Mouse (Mus musculus) kidney, embryonic 14.5 days (tissue): ENCODE measurements around the gene Fndc3b. TPM values are rescaled to one million over a fixed set of nuclear protein-coding genes. Genes with fewer than 3 reads are reported as not detected.

Experiments
- ATAC-seq: fragments of 200-750 bp; cut with Nextera tagmentation; 2 replicates; pipeline ENCODE4 v1.8.0; 2017; ENCODE audit warnings: moderate number of reproducible peaks, mild to moderate bottlenecking, moderate TSS enrichment, moderate library complexity; ENCODE audit not compliant: low FRiP score, low TSS enrichment
- H3K27ac ChIP-seq: fragments of 300-500 bp; sonication (generic); 2 replicates; pipeline ENCODE4 v1.5.1; 2014; ENCODE audit warnings: low read depth, mild to moderate bottlenecking, low read length, moderate library complexity, mixed read lengths
- H3K27me3 ChIP-seq: fragments of 300-500 bp; sonication (generic); 2 replicates; pipeline ENCODE4 v1.6.1; 2014; ENCODE audit warnings: mild to moderate bottlenecking, low read length; ENCODE audit not compliant: control insufficient read depth, insufficient read depth
- H3K36me3 ChIP-seq: fragments of 300-500 bp; sonication (generic); 2 replicates; pipeline ENCODE4 v1.6.1; 2014; ENCODE audit warnings: low read length, mixed read lengths; ENCODE audit not compliant: control insufficient read depth, insufficient read depth
- H3K4me1 ChIP-seq: fragments of 300-500 bp; sonication (generic); 2 replicates; pipeline ENCODE4 v1.6.1; 2014; ENCODE audit warnings: low read length, mixed read lengths; ENCODE audit not compliant: control insufficient read depth, insufficient read depth
- H3K4me2 ChIP-seq: fragments of 300-500 bp; sonication (generic); replicated peaks from 2 replicates; pipeline ENCODE4 v1.6.1; 2014; ENCODE audit warnings: low read depth, mild to moderate bottlenecking, low read length
- H3K4me3 ChIP-seq: fragments of 300-500 bp; sonication (generic); 2 replicates; pipeline ENCODE4 v1.5.1; 2014; ENCODE audit warnings: mild to moderate bottlenecking, low read length
- H3K9ac ChIP-seq: fragments of 300-500 bp; sonication (generic); 2 replicates; pipeline ENCODE4 v1.6.1; 2014; ENCODE audit warnings: low read depth, mild to moderate bottlenecking, low read length, moderate library complexity
- H3K9me3 ChIP-seq: fragments of 300-500 bp; sonication (generic); 2 replicates; pipeline ENCODE4 v1.6.1; 2016; ENCODE audit warnings: low read length; ENCODE audit not compliant: control insufficient read depth
- WGBS: fragments of 180-500 bp; shearing (Covaris S2); extraction: QIAGEN DNeasy Blood & Tissue Kit; methylation state at CpG from one replicate; pipeline ENCODE4 v1.1.7; 2014; 5-methylcytosine and 5-hydroxymethylcytosine counted together
- polyA plus RNA-seq: library from polyadenylated mRNA; unstranded; fragments of >200 nt; fragmentation: Nextera tagmentation; extraction: Ambion mirVana; gene quantifications from 2 replicates; pipeline ENCODE4 v1.2.1, GENCODE M21; 2014

Fndc3b gene
- polyA plus RNA-seq, 1 experiment from 2014 or later: 28.7 TPM

DNA sequence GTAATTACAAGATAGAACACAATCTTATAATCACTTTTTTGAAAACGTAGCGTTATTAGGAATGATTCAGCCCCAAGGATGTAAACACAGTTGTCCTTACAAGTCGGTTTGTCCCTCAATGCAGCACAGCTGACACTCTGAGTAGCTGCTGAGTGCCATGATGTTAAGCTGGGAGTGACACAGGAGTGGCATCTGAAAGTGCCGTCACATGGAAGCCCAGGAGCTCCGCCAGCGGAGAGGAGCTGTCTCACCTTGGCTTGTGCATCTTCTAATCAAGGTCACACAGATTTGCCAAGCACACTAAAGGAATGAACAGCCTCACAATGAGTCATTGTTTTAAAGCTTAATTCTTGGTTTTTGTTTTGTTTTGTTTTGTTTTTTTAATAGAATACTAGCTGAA is 68.7 kb downstream of the Fndc3b start:
- Histone ChIP-seq H3K9ac (no peak overlapping the region), H3K36me3 (peaks cover 28% of the 10 kb centered on the region), H3K9me3 (no peaks in the 10 kb centered on the region), H3K27me3 (no peaks in the 10 kb centered on the region), H3K4me3 (no peak overlapping the region), H3K4me1 (peaks cover 16% of the 10 kb centered on the region), H3K27ac (no peak overlapping the region), H3K4me2 (no peak overlapping the region)
- ATAC-seq: no peak
- 92% methylated on average over 6 of the region's 6 CpGs for WGBS

DNA sequence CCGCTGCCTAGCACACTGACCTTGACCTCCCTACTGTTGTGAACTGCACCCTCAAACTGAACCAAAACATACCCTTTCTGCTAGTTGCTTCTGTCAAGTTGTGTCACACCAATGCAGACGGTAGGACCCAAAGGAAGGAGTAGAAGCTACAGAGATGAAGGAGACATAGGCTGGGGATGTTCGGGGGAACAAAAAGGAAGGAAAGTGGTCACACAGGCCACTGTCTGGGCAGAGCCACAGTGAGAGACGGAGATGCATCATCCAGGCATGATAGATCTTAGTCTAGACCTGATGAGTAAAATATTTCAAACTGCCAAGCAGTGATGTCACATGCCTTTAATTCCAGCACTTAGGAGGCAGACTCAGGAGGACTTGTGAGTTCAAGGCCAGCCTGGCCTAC is 71.4 kb downstream of the Fndc3b start:
- H3K27ac ChIP-seq: no peak overlapping the region
- no peaks in the 10 kb centered on the region for H3K27me3 ChIP-seq
- 0 out of 2 replicates have a peak, but pooled peaks cover 8% of the 10 kb centered on the region for H3K4me1 ChIP-seq
- peaks cover 28% of the 10 kb centered on the region for H3K36me3 ChIP-seq
- no peak overlapping the region for H3K4me3 ChIP-seq
- H3K4me2 ChIP-seq: no peak overlapping the region
- H3K9me3 ChIP-seq: no peaks in the 10 kb centered on the region
- ATAC-seq: no peak
- 92% methylated on average over 4 of the region's 4 CpGs for WGBS
- H3K9ac ChIP-seq: no peak overlapping the region

DNA sequence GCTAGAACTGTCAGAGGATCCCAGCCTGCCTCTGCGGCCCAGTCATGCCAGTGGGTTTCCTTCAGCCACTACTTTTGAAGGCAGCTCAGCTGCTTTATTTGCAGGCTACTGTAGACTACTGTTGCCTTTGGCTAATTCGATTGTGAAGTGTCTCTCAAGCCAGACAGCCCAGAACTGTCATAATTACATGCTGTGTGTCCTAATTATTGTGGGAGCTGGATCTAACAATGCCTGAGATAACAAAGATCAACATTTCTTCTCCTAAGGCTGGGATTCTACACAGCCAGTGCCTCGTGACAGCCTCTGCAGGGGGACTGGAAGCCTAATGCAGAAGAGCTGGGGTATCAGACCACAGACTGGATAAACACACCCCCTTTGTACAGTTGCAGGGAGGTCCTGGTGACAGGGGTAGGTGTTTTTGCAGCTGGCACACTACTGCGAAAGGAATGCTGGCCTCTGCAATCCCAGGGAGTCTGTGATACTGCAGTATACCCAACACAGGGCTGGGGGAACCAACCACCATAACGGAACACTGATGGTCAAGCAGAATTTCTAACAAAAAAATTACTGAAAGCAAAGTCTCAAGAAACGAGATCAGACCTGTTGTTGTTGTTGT is 74.0 kb downstream of the Fndc3b start:
- H3K36me3 ChIP-seq: peaks cover 25% of the 10 kb centered on the region
- 0 out of 2 replicates have a peak, but pooled peaks cover 4% of the 10 kb centered on the region for H3K4me1 ChIP-seq
- H3K27me3 ChIP-seq: no peaks in the 10 kb centered on the region
- ATAC-seq: peak; percentile 79
- no peak overlapping the region for H3K4me2 ChIP-seq
- H3K27ac ChIP-seq: no peak overlapping the region
- WGBS: 64% methylated on average over 6 of the region's 6 CpGs
- no peak overlapping the region for H3K9ac ChIP-seq
- H3K4me3 ChIP-seq: no peak overlapping the region
- no peaks in the 10 kb centered on the region for H3K9me3 ChIP-seq

DNA sequence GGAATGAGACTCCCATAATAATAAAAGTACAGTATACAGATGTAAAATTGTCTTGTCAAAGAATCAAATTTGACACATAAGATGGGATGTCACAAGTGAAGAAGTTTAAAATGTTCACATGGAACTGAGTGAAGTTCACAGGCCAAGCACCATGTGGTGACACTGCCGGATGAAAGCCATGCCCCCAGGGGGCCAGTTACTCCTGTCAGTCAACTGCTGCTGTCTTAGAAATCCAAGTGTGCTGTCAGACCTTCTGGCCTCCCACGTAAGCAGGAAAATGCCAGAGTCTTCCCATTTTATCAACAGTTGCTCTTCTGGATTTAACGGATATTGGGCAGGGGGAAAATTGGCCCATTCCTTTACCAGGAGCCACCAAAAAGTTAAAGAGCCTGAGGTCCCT is 75.3 kb downstream of the Fndc3b start:
- WGBS: 35% methylated on average over 3 of the region's 3 CpGs
- Histone ChIP-seq H3K4me3 (no peak overlapping the region), H3K4me2 (no peak overlapping the region), H3K9me3 (no peaks in the 10 kb centered on the region), H3K9ac (no peak overlapping the region), H3K4me1 (0 out of 2 replicates have a peak, but pooled peaks cover 4% of the 10 kb centered on the region), H3K36me3 (peaks cover 13% of the 10 kb centered on the region), H3K27me3 (no peaks in the 10 kb centered on the region), H3K27ac (no peak overlapping the region)
- ATAC-seq: no peak

DNA sequence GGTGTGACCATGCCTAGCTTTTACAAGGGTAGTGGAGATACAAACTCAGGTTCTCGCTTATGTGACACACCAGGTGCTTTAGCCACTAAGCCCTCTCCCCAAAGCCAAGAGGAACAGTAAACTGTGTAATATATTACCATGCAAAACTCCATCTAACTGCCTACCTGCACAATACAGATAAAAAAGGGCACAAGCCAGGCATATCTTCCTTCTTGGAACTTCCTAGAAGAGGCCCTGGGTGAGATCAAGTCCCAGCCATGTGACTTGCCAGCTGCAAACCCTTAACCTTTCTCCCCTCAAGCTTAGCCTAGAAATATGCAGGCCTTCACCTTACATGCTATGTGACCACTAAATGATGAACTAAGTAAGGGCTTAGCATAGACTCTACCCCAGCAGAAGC is 78.2 kb downstream of the Fndc3b start:
- Histone ChIP-seq H3K4me1 (0 out of 2 replicates have a peak, but pooled peaks cover 4% of the 10 kb centered on the region), H3K4me2 (no peak overlapping the region), H3K27me3 (no peaks in the 10 kb centered on the region), H3K27ac (no peak overlapping the region), H3K36me3 (peaks cover 10% of the 10 kb centered on the region; the same call in 1 of the 2 replicates), H3K4me3 (no peak overlapping the region), H3K9ac (no peak overlapping the region), H3K9me3 (no peaks in the 10 kb centered on the region)
- no peak for ATAC-seq
- 91% methylated on average over 1 of the region's 1 CpGs for WGBS

DNA sequence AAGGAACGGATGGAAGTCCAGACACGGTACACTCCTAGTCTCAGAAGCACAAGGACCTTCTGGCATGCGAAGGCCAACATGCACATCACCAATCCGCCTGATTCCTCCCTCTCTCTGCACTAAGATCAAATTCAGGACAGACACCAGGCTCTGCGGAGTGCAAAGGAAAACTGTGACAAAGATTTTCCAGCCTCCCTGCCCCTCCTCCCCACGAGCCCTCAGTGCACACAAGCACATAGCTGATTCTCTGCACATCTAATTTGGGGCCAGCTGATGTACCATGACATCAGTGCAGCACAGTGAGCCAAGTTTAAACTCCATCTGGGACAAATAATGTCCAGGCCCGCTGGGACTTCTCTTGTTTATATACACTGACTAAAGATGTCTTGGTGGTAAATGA is 80.0 kb downstream of the Fndc3b start:
- WGBS: 86% methylated on average over 7 of the region's 7 CpGs
- no peaks in the 10 kb centered on the region for H3K27me3 ChIP-seq

DNA sequence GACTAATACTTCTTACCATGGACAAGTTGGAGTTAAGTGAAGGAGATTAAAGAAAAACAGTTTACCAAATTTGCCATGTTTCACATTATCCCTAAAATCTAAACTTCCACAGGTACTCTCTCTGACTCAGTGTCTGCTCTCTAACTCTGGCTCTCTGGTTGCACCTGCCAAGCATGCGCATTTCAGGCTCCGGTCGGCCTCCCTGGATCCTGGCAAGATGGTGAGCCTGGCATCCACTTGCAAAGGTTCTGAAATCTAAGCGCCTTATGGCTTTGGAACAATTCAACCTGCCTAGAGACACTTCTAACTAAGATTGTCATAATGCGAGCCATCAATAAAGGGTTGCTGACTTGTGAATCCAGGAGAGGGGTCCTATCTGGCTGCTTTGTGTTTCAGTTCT is 81.4 kb downstream of the Fndc3b start:
- Histone ChIP-seq H3K4me1 (peaks cover 7% of the 10 kb centered on the region; the same call in 1 of the 2 replicates), H3K27ac (no peak overlapping the region), H3K36me3 (peaks cover 14% of the 10 kb centered on the region; the same call in 1 of the 2 replicates), H3K4me2 (no peak overlapping the region), H3K27me3 (no peaks in the 10 kb centered on the region), H3K9me3 (no peaks in the 10 kb centered on the region), H3K9ac (no peak overlapping the region), H3K4me3 (no peak overlapping the region)
- 95% methylated on average over 5 of the region's 5 CpGs for WGBS
- ATAC-seq: no peak

More for the DNA sequence above, 80.0 kb downstream of the Fndc3b start:
- Histone ChIP-seq H3K9me3 (no peaks in the 10 kb centered on the region), H3K4me2 (no peak overlapping the region), H3K27ac (no peak overlapping the region), H3K4me1 (peaks cover 4% of the 10 kb centered on the region; the same call in 1 of the 2 replicates), H3K36me3 (peaks cover 14% of the 10 kb centered on the region; the same call in 1 of the 2 replicates), H3K4me3 (no peak overlapping the region), H3K9ac (no peak overlapping the region)
- ATAC-seq: no peak

DNA sequence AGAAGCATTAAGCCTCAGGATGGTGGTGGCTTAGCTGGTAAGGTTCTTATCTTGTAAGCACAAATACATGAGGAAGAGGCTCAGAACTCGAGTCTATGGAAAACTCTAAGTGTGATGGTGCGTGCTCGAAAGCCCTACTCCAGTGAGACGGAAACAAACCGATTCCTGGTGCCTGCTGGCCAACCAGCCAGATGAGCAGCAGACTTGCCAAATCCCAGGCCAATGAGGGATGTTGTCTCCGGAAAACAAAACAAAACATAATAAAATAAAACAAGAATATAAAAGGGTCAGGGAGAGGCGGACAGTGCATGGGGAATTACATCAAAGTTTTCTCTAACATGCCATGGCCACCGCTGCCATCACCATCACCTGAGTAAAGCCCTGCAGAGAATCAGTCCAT is 84.8 kb downstream of the Fndc3b start:
- Histone ChIP-seq H3K9ac (no peak overlapping the region), H3K27ac (no peak overlapping the region), H3K4me2 (no peak overlapping the region), H3K9me3 (no peaks in the 10 kb centered on the region), H3K27me3 (no peaks in the 10 kb centered on the region), H3K4me3 (no peak overlapping the region), H3K4me1 (peaks cover 7% of the 10 kb centered on the region; the same call in 1 of the 2 replicates), H3K36me3 (peaks cover 11% of the 10 kb centered on the region; the same call in 1 of the 2 replicates)
- WGBS: 90% methylated on average over 8 of the region's 8 CpGs
- ATAC-seq: no peak

DNA sequence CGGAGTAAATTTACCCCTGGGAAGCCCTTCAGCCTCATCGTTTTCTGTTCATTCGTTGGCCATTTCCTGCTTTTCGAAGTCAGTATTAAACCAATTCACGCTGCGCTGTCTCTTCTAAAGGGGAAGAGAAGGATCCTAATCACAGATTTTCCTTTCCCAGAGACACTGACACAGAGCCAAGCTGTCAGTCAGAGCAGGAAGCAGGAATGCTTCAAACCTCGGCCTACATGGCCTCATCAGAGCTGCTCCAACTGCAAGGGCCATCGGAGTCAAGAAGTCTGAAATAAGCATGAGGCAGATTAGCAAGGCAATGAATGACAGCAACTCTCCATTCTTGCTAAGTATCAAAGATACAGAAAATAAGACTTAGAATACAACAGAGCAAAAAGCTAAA is 85.5 kb downstream of the Fndc3b start:
- Histone ChIP-seq H3K4me1 (peaks cover 7% of the 10 kb centered on the region; the same call in 1 of the 2 replicates), H3K9ac (no peak overlapping the region), H3K9me3 (no peaks in the 10 kb centered on the region), H3K27me3 (no peaks in the 10 kb centered on the region), H3K27ac (no peak overlapping the region), H3K4me3 (no peak overlapping the region), H3K36me3 (peaks cover 7% of the 10 kb centered on the region; the same call in 1 of the 2 replicates), H3K4me2 (no peak overlapping the region)
- no peak for ATAC-seq
- 76% methylated on average over 8 of the region's 8 CpGs for WGBS
